Mouse (Mus musculus) lung, adult 2 months (tissue): ENCODE data around the gene Olfr1224-ps1.

Experiments
- CTCF ChIP-seq: fragments of 200-500 bp; IDR thresholded peaks from 2 replicates; pipeline ENCODE4 v1.5.1; 2011; ENCODE audit warnings: mild to moderate bottlenecking, low read length, control low read depth; ENCODE audit not compliant: insufficient read depth
- POLR2A ChIP-seq: fragments of 200-500 bp; IDR thresholded peaks from 2 replicates; pipeline ENCODE4 v1.6.1; 2011; ENCODE audit warnings: low read depth, mild to moderate bottlenecking, control low read depth, low read length, borderline replicate concordance; ENCODE audit errors: extremely low read depth

DNA sequence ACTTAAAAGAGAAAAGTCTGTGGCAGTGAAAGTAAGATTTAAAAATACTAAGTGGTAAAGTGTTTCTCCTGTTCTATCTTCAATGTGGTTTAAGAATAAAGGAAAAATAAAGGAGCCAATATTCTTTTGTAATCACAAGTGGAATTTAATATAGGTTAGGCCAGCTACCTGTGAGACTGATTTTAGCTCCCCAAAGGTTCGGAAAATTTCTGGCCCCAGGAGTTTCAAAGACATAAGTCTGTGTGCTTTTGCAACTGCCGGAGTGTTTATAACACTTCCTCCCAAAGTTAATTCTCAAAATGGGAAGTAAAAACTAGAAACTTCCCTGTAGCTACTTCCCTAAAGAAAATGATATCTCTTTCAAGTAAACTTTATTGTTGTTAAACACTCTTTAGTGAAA, 46.7 kb downstream of the Olfr1224-ps1 start, which contains the start of gene Olfr1221:
- TF ChIP-seq CTCF (no peak), POLR2A (no peak)
